Mouse (Mus musculus) embryo, embryonic 9.5 days (tissue): ENCODE measurements around the gene Esrrg.

Experiments
- DNase-seq: peaks from one replicate; pipeline ENCODE4 v3.0.0-alpha.2; 2017; ENCODE audit errors: extremely low spot score

The Esrrg gene

DNA sequence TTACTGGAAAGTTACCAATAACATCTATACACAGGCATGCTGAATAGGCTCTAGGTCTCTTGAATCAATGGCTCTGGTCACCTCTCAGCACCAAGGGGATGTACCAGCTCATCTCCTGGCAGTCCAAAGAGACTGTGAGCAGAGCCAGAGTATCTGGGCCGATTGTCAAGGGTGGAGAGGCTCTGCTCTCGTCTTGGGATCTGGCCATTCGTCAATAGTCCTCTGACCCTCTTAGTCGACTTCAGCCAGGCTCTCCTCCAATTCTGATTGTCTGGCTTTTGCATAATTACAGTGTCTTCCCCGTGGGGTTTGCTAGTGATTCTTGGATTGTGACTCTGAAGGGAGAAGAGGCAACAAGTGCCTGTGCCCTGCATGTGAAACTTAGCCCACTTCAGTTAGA, 41.3 kb downstream of the Esrrg start:
- DNase-seq, result no peak

DNA sequence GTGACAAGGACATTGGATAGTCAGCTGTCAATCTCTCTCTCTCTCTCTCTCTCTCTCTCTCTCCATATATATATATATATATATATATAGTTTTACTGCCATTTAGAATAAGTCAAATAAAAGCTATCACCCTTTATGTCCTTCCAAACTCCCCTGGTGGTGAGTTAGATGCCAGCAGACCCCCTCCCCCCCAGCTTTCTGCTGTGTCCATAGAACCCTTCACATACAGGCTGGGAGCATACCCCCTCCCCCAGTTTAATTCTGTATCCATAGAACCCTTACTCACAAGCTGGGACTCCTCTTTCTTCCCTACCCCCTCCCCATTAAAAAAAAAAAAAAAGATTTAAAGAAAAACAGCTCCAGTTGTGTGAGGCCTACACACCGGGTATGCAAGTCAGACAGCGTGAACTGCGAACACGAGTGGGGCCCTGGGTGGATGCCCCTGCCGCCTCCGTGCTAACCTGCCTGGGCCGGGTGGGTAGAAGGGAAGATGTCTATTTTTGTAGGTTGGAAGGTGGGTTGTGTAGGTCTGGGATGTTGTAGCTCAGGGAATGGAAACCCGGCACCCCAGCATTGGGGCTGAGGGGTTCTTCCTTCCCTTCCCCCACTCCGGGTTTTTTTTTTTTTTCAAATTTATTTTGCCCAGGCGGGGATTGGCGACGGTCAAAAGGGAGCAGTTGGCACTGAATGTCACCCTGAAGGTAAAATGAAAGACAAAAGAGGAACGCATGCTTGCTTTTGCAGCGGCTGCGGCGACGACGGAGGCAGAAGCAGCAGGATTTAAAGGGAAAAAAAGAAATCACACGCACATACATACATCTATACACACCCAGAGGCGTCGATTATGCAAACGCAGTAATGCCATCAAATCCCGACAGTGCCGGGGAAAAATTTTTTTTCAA, 42.4 kb downstream of the Esrrg start:
- DNase-seq, result no peak

GRCm38 (mm10) chr1:187651688-187652241, 43.2 kb downstream of the Esrrg start:
- peak; percentile 65 for DNase-seq

- DNase-seq, result peak; percentile 32
Measured at GRCm38 (mm10) chr1:187652445-187652844, 43.9 kb downstream of the Esrrg start.

DNA sequence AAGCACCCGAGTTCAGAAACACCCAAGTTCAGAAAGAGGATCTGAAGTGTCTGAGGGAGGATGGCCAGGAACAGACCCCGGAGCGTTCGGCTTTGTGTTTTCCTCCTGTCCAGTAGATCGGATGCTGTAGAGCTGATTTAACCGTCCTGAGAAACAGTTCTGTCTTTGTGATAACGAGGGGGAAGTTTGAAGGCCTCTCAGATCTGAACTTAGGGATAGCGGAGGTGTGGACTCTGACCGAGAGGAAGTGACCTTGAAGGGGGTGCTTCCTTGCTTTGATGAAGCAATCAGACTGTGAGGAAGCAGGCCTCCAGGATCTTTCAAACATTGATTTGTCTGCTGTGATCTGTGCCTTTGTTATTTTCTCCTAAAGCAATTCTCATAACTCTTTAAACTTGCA, 44.8 kb downstream of the Esrrg start:
- no peak for DNase-seq

- DNase-seq, result no peak
Measured at GRCm38 (mm10) chr1:187660963-187661362, 52.4 kb downstream of the Esrrg start.

DNA sequence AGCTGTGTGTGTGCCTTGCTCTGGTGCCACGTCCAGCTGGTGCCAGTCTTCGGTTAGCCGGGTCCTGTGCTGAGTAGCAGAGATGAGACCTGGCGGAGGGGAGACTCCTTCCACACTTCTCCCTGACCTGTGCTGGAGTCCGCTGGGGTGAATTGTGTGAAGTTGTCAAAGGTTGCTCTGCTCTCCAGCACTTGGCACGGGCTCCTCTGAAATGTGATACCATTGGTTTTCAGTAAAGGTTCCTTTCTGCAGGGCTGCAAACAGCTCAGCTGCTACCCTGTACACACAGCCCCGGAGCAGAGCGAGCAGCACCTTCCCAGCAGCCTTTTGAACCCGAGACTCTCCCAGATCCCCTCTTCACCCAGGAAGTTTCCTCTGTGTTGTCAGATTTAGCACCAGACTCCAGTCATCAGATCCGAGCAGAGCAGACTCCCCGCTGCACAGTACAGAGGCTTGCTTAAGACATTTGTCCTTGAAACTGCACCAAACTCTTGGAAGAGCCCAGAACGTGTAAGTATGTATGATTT, 53.6 kb downstream of the Esrrg start:
- peak; percentile 33 for DNase-seq

DNA sequence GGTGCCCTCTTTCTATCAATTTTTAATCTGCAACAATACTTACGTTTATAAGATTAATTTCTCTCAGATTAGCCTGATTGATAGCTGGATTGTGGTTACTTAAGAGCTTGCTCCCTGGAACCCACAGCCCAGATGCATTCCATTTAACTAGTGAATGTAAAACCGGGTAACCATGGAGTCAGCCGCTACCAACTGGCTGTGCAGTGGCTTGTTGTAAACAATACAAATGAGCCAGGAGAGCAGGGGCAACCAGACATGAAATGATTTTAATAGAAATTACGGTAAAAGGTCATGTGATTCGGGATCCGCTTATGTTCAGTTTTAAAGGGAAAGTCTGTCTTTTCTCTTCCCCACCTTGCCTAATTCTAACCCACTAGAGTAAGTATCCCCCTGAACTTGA, 54.8 kb downstream of the Esrrg start:
- DNase-seq, result no peak

GRCm38 (mm10) chr1:187664261-187664660, 55.7 kb downstream of the Esrrg start:
- no peak for DNase-seq

DNA sequence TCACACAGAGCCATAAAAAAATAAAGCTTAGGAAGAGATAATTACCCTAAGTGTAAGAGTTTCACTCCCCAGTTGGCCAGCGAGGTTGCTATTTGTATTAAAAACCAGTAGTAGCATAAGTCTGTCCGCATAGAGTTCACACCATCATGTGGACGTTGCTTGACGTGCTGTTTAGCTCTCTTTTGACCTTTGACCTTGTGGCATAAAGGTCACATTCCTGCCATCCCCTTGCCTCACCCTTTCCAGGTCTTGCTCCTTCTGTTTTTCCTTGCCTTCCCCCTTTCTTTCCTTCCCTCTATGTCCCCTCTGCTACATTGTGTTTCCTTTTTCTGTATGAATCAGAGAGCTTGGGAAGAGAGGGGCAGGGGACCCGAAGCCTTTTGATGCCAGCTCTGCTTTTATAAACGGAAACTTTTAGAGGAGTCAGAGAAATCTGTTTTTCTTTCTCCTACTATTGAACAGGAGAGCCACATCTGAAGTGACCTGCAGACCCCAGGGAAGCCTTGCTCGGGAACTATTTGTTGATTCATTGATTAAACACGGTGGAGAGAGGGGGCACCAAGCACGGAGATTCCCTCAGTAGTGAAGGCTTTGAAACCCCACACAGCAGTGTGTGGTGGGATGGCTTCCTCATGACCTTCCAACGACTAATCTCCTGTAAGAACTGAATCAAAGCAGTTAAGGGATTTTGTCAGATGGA, 57.5 kb downstream of the Esrrg start:
- DNase-seq, result peak; percentile 66

- DNase-seq, result no peak
Measured at GRCm38 (mm10) chr1:187669746-187670145, 61.2 kb downstream of the Esrrg start.

GRCm38 (mm10) chr1:187672446-187672845, 63.9 kb downstream of the Esrrg start:
- DNase-seq, result no peak

- no peak for DNase-seq
Measured at GRCm38 (mm10) chr1:187674771-187675186, 66.2 kb downstream of the Esrrg start.

DNA sequence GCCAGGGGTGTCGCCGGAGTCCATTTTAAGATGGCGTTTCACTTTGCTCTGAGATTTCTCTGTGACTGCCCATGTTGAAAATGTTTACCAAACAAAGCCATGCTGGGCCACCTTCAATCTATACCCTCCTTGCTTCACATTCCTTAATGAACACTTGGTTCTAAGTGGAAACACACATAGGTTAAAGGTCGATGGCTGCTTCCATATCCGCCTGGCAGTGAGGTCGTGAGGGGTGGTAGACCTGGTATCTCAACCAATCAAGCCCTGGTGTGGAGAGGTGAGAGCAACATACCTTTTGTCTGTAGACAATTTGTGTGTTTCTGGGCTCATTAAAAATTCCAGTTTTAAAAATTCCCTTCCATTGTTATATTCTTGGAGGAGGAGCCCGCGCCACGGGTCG, 68.0 kb downstream of the Esrrg start:
- DNase-seq, result peak; percentile 41

GRCm38 (mm10) chr1:187679246-187679645, 70.7 kb downstream of the Esrrg start:
- no peak for DNase-seq

DNA sequence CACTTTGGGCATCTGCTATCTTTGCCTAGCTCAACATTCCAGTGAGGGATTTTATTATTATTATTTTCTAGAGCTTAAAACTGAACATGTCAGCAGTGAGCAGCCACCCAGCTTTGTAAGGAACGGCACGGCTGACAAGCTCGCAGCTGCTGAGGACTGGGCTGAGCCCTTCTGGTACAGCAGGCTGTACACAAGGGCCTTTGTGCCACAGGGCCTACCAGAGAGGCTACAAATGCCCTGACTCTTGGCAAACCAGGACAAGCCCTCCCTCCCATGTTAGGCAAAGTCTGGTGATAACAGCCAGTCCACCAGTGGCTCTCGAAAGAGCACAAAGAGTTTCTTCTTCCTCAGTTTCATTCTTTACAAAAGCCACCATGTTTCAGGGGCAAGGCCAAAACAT, 75.9 kb downstream of the Esrrg start:
- no peak for DNase-seq

DNA sequence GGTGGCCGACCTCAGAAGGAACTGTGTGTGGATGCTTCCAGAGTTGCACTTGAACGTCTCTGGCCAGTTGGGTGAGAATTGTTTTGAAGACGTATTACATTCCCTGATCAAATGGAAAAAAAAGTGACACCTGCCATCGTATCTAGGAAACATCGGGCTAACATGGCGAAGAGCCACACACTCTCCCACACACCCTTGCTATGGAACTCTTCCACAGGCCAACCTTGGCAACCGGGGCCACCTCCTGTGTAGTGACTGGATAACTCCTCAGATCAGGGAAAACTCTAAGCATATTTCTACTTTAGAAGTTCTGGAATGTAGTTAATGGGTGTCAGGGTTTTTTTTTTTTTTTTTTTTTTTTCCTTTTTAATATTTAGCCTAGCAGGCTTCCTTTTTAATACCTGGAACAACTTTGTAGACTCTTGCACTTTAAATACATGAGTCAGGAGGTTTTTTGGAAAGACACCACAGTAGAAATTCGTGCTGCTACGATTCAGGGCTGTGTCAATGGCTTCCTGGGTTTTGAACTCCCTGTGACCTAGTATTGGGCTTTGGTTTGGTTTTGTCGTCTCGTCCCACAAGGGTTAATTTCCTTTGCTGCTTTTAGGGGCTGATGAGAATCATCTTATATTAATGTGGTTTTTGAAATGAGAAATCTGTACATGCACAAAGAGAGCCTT, 83.4 kb downstream of the Esrrg start:
- no peak for DNase-seq

- no peak for DNase-seq
Measured at GRCm38 (mm10) chr1:187694865-187695264, 86.3 kb downstream of the Esrrg start.

- DNase-seq, result no peak
Measured at GRCm38 (mm10) chr1:187698201-187698600, 89.6 kb downstream of the Esrrg start.

DNA sequence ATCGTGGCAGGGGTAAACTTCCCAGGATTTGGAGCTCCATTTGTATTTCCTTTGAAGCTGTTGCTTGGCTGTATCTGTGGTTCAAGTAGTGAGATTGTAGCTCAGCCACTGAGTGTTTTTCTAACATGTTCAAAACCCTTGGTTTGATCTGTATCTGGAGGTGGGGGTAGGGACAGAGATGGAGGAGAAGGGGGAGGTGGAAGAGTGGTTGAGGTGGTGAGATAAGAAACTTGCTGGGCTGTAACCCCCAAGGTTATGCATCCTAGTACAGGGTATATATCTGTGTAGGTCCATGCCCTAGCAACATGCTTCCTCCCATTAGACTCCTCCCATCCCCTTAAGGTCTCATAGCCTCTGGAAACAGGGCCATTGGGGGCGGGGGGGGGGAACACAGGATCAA, 92.4 kb downstream of the Esrrg start:
- no peak for DNase-seq

GRCm38 (mm10) chr1:187704921-187705320, 96.3 kb downstream of the Esrrg start:
- no peak for DNase-seq

- no peak for DNase-seq
Measured at GRCm38 (mm10) chr1:187705348-187705747, 96.8 kb downstream of the Esrrg start.
